Mouse (Mus musculus) intestine, postnatal 0 days (tissue): ENCODE measurements at regions not wholly inside any gene's neighbourhood (a gene's known extent, or its start where the extent isn't known, plus 50 kb on each side); places are given as distances from the start of the nearest gene placed in this dataset.

Experiments used
- ATAC-seq: fragments of 200-750 bp; cut with Nextera tagmentation; 2 replicates; pipeline ENCODE4 v1.8.0; 2017; ENCODE audit warnings: mild to moderate bottlenecking, moderate TSS enrichment, moderate library complexity
- H3K27ac ChIP-seq: fragments of 300-500 bp; sonication (generic); 2 replicates; pipeline ENCODE4 v1.5.1; 2014; ENCODE audit warnings: mild to moderate bottlenecking, low read depth, low read length, moderate library complexity
- H3K27me3 ChIP-seq: fragments of 300-500 bp; sonication (generic); replicated peaks from 2 replicates; pipeline ENCODE4 v1.6.1; 2014; ENCODE audit warnings: low read length, mixed read lengths; ENCODE audit not compliant: control insufficient read depth, insufficient read depth
- H3K36me3 ChIP-seq: fragments of 300-500 bp; sonication (generic); 2 replicates; pipeline ENCODE4 v1.6.1; 2014; ENCODE audit warnings: mild to moderate bottlenecking, moderate library complexity; ENCODE audit not compliant: control insufficient read depth, insufficient read depth
- H3K4me1 ChIP-seq: fragments of 300-500 bp; sonication (generic); replicated peaks from 2 replicates; pipeline ENCODE4 v1.6.1; 2014; ENCODE audit warnings: antibody characterized with exemption, low read length, mixed read lengths; ENCODE audit not compliant: control insufficient read depth, insufficient read depth
- H3K4me2 ChIP-seq: fragments of 300-500 bp; sonication (generic); replicated peaks from 2 replicates; pipeline ENCODE4 v1.6.1; 2014; ENCODE audit warnings: low read depth, mild to moderate bottlenecking, moderate library complexity
- H3K4me3 ChIP-seq: fragments of 300-500 bp; sonication (generic); 2 replicates; pipeline ENCODE4 v1.5.1; 2014; ENCODE audit warnings: low read depth, low read length
- H3K9ac ChIP-seq: fragments of 300-500 bp; sonication (generic); 2 replicates; pipeline ENCODE4 v1.6.1; 2014; ENCODE audit warnings: mild to moderate bottlenecking, low read depth, low read length
- H3K9me3 ChIP-seq: fragments of 300-500 bp; sonication (generic); 2 replicates; pipeline ENCODE4 v1.6.1; 2016; ENCODE audit warnings: mixed run types; ENCODE audit not compliant: control insufficient read depth
- CTCF ChIP-seq: sonication (generic); IDR thresholded peaks from 2 replicates; pipeline ENCODE4 v1.5.1; 2016; ENCODE audit warnings: low read depth, mild to moderate bottlenecking, control low read depth, antibody characterized with exemption, moderate library complexity
- WGBS: fragments of 180-500 bp; shearing (Covaris S2); extraction: QIAGEN DNeasy Blood & Tissue Kit; methylation state at CpG from one replicate; pipeline ENCODE4 v1.1.7; 2014; 5-methylcytosine and 5-hydroxymethylcytosine counted together

GRCm38 (mm10) chr10:96691319-96691870 is 74.6 kb downstream of the Btg1 start:
- Histone ChIP-seq H3K9ac (no peak overlapping the region), H3K4me1 (peaks cover 25% of the 10 kb centered on the region), H3K27me3 (no peaks in the 10 kb centered on the region), H3K36me3 (no peaks in the 10 kb centered on the region), H3K27ac (peak overlapping the region; percentile 58; the same call in 1 of the 2 replicates), H3K9me3 (no peaks in the 10 kb centered on the region), H3K4me3 (no peak overlapping the region), H3K4me2 (peak overlapping the region; percentile 56)
- no peak for TF ChIP-seq CTCF
- 50% methylated on average over 6 of the region's 6 CpGs for WGBS
- ATAC-seq, result peak; percentile 67

- Histone ChIP-seq H3K27ac (no peak overlapping the region), H3K36me3 (no peaks in the 10 kb centered on the region), H3K9me3 (no peaks in the 10 kb centered on the region), H3K4me2 (no peak overlapping the region), H3K4me3 (no peak overlapping the region), H3K4me1 (peaks cover 15% of the 10 kb centered on the region), H3K27me3 (no peaks in the 10 kb centered on the region), H3K9ac (no peak overlapping the region)
- 88% methylated on average over 7 of the region's 7 CpGs for WGBS
- ATAC-seq, result no peak
- TF ChIP-seq CTCF, result no peak
Observed at GRCm38 (mm10) chr10:96692821-96693220, 76.0 kb downstream of the Btg1 start.

GRCm38 (mm10) chr10:96693766-96694165 is 77.0 kb downstream of the Btg1 start:
- 38% methylated on average over 6 of the region's 6 CpGs for WGBS
- ATAC-seq, result no peak
- H3K27me3 ChIP-seq, result no peaks in the 10 kb centered on the region
- no peak overlapping the region for H3K9ac ChIP-seq
- no peaks in the 10 kb centered on the region for H3K36me3 ChIP-seq
- H3K4me3 ChIP-seq, result no peak overlapping the region
- no peak overlapping the region for H3K4me2 ChIP-seq
- H3K9me3 ChIP-seq, result no peaks in the 10 kb centered on the region
- no peak overlapping the region for H3K27ac ChIP-seq
- peaks cover 9% of the 10 kb centered on the region; the same call in 1 of the 2 replicates for H3K4me1 ChIP-seq
- no peak for TF ChIP-seq CTCF

- H3K4me2 ChIP-seq, result no peak overlapping the region
- H3K4me3 ChIP-seq, result no peak overlapping the region
- H3K4me1 ChIP-seq, result peaks cover 1% of the 10 kb centered on the region; the same call in 1 of the 2 replicates
- H3K9ac ChIP-seq, result no peak overlapping the region
- no peaks in the 10 kb centered on the region for H3K9me3 ChIP-seq
- no peak for ATAC-seq
- no peak for TF ChIP-seq CTCF
- H3K36me3 ChIP-seq, result no peaks in the 10 kb centered on the region
- H3K27ac ChIP-seq, result no peak overlapping the region
- WGBS, result 95% methylated on average over 7 of the region's 7 CpGs
- no peaks in the 10 kb centered on the region for H3K27me3 ChIP-seq
Observed at GRCm38 (mm10) chr10:96696571-96696970, 79.8 kb downstream of the Btg1 start.

- no peak for TF ChIP-seq CTCF
- WGBS, result 66% methylated on average over 3 of the region's 3 CpGs
- ATAC-seq, result no peak
- Histone ChIP-seq H3K27me3 (no peaks in the 10 kb centered on the region), H3K36me3 (no peaks in the 10 kb centered on the region), H3K9me3 (no peaks in the 10 kb centered on the region), H3K27ac (no peak overlapping the region), H3K9ac (no peak overlapping the region), H3K4me2 (no peak overlapping the region), H3K4me1 (no peaks in the 10 kb centered on the region), H3K4me3 (no peak overlapping the region)
Observed at GRCm38 (mm10) chr10:96697781-96698180, 81.0 kb downstream of the Btg1 start.

- WGBS, result 88% methylated on average over 4 of the region's 4 CpGs
- H3K9me3 ChIP-seq, result no peaks in the 10 kb centered on the region
- H3K4me2 ChIP-seq, result no peak overlapping the region
- H3K4me3 ChIP-seq, result no peak overlapping the region
- no peak for TF ChIP-seq CTCF
- H3K27me3 ChIP-seq, result no peaks in the 10 kb centered on the region
- no peak overlapping the region for H3K27ac ChIP-seq
- H3K36me3 ChIP-seq, result no peaks in the 10 kb centered on the region
- ATAC-seq, result no peak
- no peaks in the 10 kb centered on the region for H3K4me1 ChIP-seq
- no peak overlapping the region for H3K9ac ChIP-seq
Observed at GRCm38 (mm10) chr10:96706656-96707055, 89.8 kb downstream of the Btg1 start.

DNA sequence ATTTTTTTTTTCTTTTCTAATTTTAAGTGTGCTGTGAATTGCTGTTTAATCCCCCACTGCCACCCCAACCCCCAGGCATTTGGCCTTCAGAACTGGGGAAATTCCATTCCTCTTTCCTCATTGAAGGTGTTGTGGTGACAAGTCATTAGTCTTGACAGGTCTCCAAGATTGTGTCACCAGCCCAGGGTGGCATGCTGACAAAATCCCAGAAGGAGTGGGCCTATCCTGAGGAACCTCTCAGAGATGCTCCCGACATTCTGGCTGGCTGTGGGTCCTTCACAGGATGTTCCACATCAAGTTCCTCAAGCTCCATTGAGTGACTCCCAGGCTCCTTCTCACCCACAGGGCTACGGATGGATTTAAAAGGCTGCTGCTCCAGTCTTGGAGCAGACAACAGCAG is 91.7 kb downstream of the Btg1 start:
- Histone ChIP-seq H3K4me3 (no peak overlapping the region), H3K4me1 (no peaks in the 10 kb centered on the region), H3K36me3 (no peaks in the 10 kb centered on the region), H3K27me3 (no peaks in the 10 kb centered on the region), H3K4me2 (no peak overlapping the region), H3K9me3 (no peaks in the 10 kb centered on the region), H3K9ac (no peak overlapping the region), H3K27ac (no peak overlapping the region)
- no peak for ATAC-seq
- no peak for TF ChIP-seq CTCF
- WGBS, result 89% methylated on average over 2 of the region's 2 CpGs
